Mouse (Mus musculus): ENCODE measurements around the gene D430041D05Rik.

- TF ChIP-seq POLR2A (IDR thresholded peaks at IDR 0.05; ENCODE audit: insufficient read length, low read depth): no peak
- peak in 1 of 3 experiments; percentile 16 for TF ChIP-seq MYOD1 (IDR thresholded peaks at IDR 0.05; ENCODE audit: control insufficient read depth in 1 of 3, insufficient read length in 2 of 3, low read depth in 2 of 3)
- no peak for TF ChIP-seq TCF12 (IDR thresholded peaks at IDR 0.05; ENCODE audit: insufficient read depth, poor library complexity, severe bottlenecking)
- TF ChIP-seq CEBPB (IDR thresholded peaks at IDR 0.05; ENCODE audit: insufficient read depth, poor library complexity, severe bottlenecking): no peak
- no peak for TF ChIP-seq MYOG (IDR thresholded peaks at IDR 0.05; ENCODE audit: control insufficient read depth in 1 of 3, insufficient read depth in 1 of 3, insufficient read length in 2 of 3, low read depth in 2 of 3)
- TF ChIP-seq POLR2AphosphoS2 (IDR thresholded peaks at IDR 0.05; ENCODE audit: insufficient read length, low read depth): no peak
- TF ChIP-seq REST (IDR thresholded peaks at IDR 0.05; ENCODE audit: insufficient read depth, insufficient read length): no peak
- no peak for TF ChIP-seq E2F4 (IDR thresholded peaks at IDR 0.05; ENCODE audit: insufficient read depth)
- TF ChIP-seq TCF3 (IDR thresholded peaks at IDR 0.05; ENCODE audit: insufficient read length, low read depth): no peak
- no peak for TF ChIP-seq USF1 (IDR thresholded peaks at IDR 0.05; ENCODE audit: low read depth)
- no peak for TF ChIP-seq MAX (IDR thresholded peaks at IDR 0.05; ENCODE audit: low read depth)
These were observed 34.0 kb upstream of the D430041D05Rik start for GRCm38 (mm10) chr2:104444776-104445175.

Data from myocyte (in vitro differentiated cells).